Mouse (Mus musculus) cerebellum, adult 11-12 months (tissue): Measurements from ENCODE around the gene Gm7029.
"Not testable (repeated sequence)": the region's sequence is repeated elsewhere in the genome, so short reads cannot be mapped to it uniquely, and the experiment has no call there.

ENCODE experiments used
- DNase-seq: peaks from one replicate; pipeline ENCODE4 v3.0.0; 2022

Gm7029 gene

DNA sequence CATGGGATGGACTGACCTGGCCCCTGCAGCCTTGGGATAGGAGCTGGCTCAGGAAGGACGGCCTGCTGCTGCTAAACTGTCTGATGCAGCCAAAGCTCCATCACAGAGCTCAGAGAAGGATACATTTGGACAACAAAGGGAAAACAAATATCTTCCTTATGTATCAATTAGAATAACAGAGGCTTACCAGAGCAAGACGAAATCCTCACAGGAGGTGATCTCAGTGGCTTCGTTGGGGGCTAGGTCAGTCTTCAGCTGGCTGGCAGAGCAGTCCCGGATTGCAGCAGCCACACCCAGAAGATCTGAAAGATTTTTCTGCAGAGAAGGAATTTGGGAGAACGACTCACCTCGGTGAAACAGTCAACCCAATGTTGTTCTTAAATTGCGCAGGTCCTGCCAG lies 18.8 kb downstream of the Gm7029 start:
- DNase-seq, result peak; percentile 27

DNA sequence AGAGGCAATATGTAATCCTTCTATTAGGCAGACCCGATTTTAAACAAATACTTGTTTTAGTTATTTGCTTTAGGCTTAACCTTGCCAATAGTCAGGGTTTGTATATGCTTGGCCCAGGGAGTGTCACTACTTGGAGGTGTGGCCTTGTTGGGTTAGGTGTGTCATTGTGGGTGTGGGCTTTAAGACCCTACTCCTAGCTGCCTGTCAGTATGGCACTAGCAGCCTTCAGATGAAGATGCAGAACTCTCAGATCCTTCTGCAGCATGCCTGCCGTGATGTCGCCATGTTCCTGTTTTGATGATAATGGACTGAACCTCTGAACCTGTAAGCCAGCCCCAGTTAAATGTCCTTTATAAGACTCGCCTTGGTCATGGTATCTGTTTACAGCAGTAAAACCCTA lies 19.4 kb downstream of the Gm7029 start:
- peak; percentile 5 for DNase-seq

DNA sequence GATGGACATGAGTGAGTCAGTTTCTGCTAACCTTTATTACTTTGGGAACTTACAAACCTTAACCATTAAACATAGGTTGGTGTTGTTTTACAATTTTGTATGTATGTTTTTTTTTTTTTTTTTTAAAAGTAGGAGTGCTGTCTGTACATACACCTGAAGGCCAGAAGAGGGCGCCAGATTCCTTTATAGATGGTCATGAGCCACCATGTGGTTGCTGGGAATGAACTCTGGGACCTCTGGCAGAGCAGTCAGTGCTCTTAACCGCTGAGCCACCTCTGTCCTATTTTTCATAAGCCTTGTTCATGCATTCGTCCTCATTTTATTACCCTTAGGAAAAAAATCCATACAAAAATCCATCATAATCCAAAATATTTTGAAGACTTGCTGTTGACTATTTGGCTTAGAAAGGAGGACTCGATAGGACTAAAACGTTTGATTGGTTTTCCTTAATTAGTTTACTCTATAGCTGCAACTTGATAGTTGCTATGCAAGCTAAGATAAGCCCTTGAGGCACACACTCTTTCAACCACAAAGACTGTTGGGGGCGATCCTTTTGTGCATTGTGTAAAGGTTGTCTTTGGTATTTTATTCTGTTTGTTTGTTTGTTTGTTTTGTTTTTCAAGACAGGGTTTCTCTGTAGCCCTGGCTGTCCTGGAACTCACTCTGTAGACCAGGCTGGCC lies 23.6 kb downstream of the Gm7029 start:
- DNase-seq, result peak; percentile 4

GRCm38 (mm10) chr17:33898193-33898592 lies 24.6 kb downstream of the Gm7029 start:
- DNase-seq, result not testable (repeated sequence)

- DNase-seq, result peak; percentile 6
These were observed 26.0 kb downstream of the Gm7029 start for GRCm38 (mm10) chr17:33899642-33900041.

DNA sequence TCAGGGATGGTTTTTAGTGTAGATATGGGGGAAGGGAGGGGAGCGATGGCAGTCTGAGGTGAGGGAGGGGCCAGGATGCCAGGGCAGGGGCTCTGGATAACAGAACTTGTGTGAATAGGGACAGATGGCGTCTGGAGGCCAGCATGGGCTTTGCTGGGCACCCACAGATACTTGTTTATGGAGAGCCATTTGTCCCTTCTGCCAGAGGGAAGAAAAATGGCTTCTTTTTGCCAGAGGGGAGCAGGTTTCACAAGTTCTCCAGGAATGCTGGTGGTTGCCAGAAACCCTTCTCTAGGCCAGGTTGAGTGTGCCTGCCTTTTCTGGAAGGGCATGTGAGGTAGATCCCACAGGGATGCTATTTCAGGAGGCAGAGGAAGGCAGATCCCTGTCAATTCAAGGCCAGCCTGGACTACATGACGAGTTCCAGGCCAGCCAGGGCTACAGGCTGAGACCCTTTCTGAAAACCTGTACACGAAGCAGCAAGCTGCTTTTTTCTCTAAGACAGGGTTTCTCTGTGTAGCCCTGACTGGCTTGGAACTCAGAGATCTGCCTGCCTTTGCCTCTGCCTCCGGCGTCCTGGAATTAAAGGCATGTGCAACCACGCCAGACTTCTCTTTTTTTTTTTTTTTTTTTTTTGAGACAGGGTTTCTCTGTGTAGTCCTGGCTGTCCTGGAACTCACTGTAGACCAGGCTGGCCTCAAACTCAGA lies 26.8 kb downstream of the Gm7029 start:
- DNase-seq, result peak; percentile 26

- DNase-seq, result peak; percentile 6
These were observed 27.3 kb downstream of the Gm7029 start for GRCm38 (mm10) chr17:33900989-33901314.

GRCm38 (mm10) chr17:33901653-33902052 lies 28.0 kb downstream of the Gm7029 start:
- no peak for DNase-seq

- no peak for DNase-seq
These were observed 28.4 kb downstream of the Gm7029 start for GRCm38 (mm10) chr17:33902079-33902478.

DNA sequence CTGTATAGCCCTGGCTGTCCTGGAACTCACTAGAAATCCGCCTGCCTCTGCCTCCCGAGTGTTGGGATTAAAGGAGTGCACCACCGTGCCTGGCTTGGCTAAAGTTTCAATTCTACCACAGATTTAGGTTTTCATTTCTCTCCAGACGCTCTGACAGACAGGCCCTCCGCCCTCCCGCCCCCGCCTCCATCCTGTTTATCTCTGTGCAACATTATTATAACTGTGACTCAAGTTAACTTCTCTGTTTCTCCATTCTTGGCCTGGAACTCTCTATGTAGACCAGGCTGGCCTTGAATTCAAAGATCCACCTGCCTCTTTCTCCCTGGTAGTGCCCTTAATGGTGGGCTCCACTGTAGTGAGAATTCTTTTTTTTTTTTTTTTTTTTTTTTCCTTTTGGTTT lies 28.9 kb downstream of the Gm7029 start:
- no peak for DNase-seq

GRCm38 (mm10) chr17:33903911-33904651 lies 30.4 kb downstream of the Gm7029 start:
- DNase-seq, result not testable (repeated sequence)

DNA sequence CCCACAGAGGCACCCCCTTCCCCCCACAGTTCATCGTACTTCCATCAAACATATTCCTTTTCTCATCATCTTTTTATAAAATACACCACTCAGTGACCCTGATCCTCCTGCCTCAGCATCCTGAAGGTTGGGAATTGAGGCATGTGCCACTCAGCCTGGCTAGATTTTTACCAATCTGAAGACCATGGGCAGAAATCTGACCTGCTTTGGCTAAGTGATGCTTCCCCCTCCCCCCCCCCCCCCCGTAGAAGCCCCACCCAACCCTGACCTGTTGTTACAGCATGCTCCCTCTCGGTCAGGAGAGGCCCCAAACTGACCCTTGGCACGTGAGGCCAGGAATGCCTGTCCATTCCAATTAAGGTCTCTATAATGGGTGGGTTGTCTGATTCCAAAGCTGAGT lies 31.2 kb downstream of the Gm7029 start, which contains the start of gene Platr17:
Gene Platr17 (plus strand): TSS at position 301 of the 400 bp plus-strand sequence.
- DNase-seq, result not testable (repeated sequence)

- peak; percentile 84 for DNase-seq
These were observed 34.9 kb downstream of the Gm7029 start for GRCm38 (mm10) chr17:33908331-33909076.

GRCm38 (mm10) chr17:33909077-33909868 lies 35.6 kb downstream of the Gm7029 start, which contains the start of gene Daxx:
Gene Daxx, plus strand, starts transcription at chr17:33909414.
- DNase-seq, result peak; percentile 99

DNA sequence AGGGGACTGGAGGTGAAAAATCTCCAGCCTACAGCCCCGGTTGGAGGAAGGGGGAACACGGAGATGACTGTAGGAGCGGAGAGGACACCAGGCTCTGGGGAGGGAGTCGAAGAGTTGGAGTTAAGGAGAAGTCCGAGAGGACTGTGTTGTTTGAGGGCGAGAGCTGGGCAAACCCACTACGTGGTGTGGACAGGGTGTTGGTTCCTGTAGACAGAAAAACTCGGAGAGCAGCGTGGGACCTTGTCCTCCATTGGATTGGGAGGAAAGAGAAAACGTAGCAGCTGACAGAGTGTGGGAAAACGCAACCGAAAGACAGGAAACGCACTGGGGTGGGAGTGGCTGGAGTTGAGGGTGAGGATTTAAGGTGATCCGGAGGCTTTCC lies 36.2 kb downstream of the Gm7029 start:
- DNase-seq, result no peak

DNA sequence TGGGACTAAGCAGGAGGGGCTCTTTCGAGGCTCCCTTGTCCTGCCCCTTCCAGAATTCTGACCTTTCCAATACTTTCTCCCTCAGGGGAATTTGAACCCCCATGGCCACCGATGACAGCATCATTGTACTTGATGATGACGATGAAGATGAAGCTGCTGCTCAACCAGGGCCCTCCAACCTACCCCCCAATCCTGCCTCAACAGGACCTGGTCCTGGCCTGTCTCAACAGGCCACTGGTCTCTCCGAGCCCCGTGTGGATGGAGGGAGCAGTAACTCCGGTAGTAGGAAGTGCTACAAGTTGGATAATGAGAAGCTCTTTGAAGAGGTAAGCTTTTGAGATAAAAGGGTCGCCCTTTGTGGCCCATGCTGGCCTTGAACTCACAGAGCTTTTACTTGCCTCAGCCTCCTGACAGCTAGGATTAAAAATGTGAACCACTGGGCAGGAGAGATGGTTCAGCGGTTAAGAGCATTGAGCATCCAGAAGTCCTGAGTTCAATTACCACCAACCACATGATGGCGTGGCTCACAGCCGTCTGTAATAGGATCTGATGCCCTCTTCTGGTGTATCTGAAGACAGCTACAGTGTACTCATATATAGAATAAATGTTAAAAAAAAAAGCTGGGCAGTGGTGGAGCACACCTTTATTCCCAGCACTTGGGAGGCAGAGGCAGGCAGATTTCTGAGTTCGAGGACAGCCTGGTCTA lies 36.9 kb downstream of the Gm7029 start:
- peak; percentile 57 for DNase-seq

DNA sequence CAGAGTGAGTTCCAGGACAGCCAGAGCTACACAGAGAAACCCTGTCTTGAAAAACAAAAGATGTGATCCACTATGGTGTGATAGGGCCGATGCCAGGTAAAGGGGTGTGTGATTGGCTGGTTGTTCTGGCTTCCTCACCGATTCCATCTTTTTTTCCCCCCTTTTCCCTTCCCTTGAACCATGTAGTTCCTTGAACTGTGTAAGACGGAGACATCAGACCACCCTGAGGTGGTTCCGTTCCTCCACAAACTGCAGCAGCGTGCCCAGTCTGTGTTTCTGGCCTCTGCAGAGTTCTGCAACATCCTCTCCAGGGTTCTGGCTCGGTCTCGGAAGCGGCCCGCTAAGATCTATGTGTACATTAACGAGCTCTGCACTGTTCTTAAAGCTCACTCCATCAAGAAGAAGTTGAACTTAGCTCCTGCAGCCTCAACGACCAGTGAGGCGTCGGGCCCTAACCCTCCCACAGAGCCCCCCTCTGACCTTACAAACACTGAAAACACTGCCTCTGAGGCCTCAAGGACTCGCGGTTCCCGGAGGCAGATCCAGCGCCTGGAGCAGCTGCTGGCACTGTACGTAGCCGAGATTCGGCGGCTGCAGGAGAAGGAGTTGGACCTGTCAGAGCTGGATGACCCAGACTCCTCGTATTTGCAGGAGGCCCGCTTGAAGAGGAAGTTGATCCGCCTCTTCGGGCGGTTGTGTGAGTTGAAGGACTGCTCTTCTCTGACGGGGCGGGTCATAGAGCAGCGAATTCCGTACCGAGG lies 37.6 kb downstream of the Gm7029 start:
- peak; percentile 60 for DNase-seq

- peak; percentile 64 for DNase-seq
These were observed 38.3 kb downstream of the Gm7029 start for GRCm38 (mm10) chr17:33911813-33912414.

GRCm38 (mm10) chr17:33913264-33913663 lies 39.6 kb downstream of the Gm7029 start:
- DNase-seq, result peak; percentile 53

DNA sequence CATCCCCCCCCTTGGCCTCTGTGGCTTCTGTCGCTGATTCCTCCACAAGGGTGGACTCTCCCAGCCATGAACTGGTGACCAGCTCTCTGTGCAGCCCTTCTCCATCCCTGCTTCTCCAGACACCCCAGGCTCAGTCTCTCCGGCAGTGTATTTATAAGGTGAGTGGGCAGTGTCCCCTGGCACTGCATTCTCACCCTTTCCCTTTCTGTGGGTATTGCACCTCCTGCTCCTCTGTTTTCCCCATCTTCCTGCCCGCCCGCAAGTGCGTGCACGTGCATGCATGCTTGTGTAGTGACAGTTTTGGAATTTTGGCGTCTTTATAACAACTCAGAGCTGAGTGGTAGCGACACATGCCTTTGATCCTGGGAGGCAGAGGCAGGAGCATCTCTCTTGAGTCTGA lies 40.3 kb downstream of the Gm7029 start:
- DNase-seq, result peak; percentile 49
